Mouse (Mus musculus) mouse trophoblast stem cell (cell line): ENCODE measurements around the gene Mgat3.

Experiments used
- in situ Hi-C, 2 experiments: fragments of 300-500 bp; cut with MseI, MboI; formaldehyde crosslinking; loops; 2 replicates in 1 of 2; 3 replicates in 1 of 2; pipeline ENCODE4 v1.15.1; 2025

The Mgat3 gene

GRCm38 (mm10) chr15:80175756-80176155, 2.2 kb downstream of the Mgat3 start:
- in situ Hi-C loops, result no loop called here

GRCm38 (mm10) chr15:80181561-80181960, 8.0 kb downstream of the Mgat3 start:
- in situ Hi-C loops, result no loop called here

GRCm38 (mm10) chr15:80182072-80182700, 8.7 kb downstream of the Mgat3 start:
- in situ Hi-C loops, result no loop called here

- in situ Hi-C loops, result no loop called here
These were observed 15.4 kb downstream of the Mgat3 start for GRCm38 (mm10) chr15:80188927-80189326.

GRCm38 (mm10) chr15:80190075-80190474, 16.6 kb downstream of the Mgat3 start:
- in situ Hi-C loops, result no loop called here

- in situ Hi-C loops, result no loop called here
These were observed 18.2 kb downstream of the Mgat3 start for GRCm38 (mm10) chr15:80191585-80192245.

GRCm38 (mm10) chr15:80192246-80192585, 18.7 kb downstream of the Mgat3 start:
- in situ Hi-C loops, result no loop called here

- in situ Hi-C loops, result no loop called here
These were observed 19.3 kb downstream of the Mgat3 start for GRCm38 (mm10) chr15:80192847-80193246.

GRCm38 (mm10) chr15:80199556-80199955, 26.0 kb downstream of the Mgat3 start:
- in situ Hi-C loops, result no loop called here

- in situ Hi-C loops, result no loop called here
These were observed 28.7 kb downstream of the Mgat3 start for GRCm38 (mm10) chr15:80202111-80202775.

- in situ Hi-C loops, result no loop called here
These were observed 29.9 kb downstream of the Mgat3 start for GRCm38 (mm10) chr15:80203406-80203805.

GRCm38 (mm10) chr15:80206057-80206565, 32.6 kb downstream of the Mgat3 start:
- in situ Hi-C loops, result no loop called here

GRCm38 (mm10) chr15:80208446-80208845, 34.9 kb downstream of the Mgat3 start:
- in situ Hi-C loops, result no loop called here

- in situ Hi-C loops, result no loop called here
These were observed 40.2 kb downstream of the Mgat3 start for GRCm38 (mm10) chr15:80213688-80214087.

GRCm38 (mm10) chr15:80215716-80216479, 42.4 kb downstream of the Mgat3 start:
- in situ Hi-C loops, result no loop called here

GRCm38 (mm10) chr15:80216480-80216820, 42.9 kb downstream of the Mgat3 start:
- in situ Hi-C loops, result no loop called here

GRCm38 (mm10) chr15:80217476-80217875, 44.0 kb downstream of the Mgat3 start:
- in situ Hi-C loops, result no loop called here

- in situ Hi-C loops, result no loop called here
These were observed 45.7 kb downstream of the Mgat3 start for GRCm38 (mm10) chr15:80219211-80219610.

- in situ Hi-C loops, result no loop called here
These were observed 46.5 kb downstream of the Mgat3 start for GRCm38 (mm10) chr15:80219705-80220657.

- in situ Hi-C loops, result no loop called here
These were observed 47.5 kb downstream of the Mgat3 start for GRCm38 (mm10) chr15:80221031-80221430.

GRCm38 (mm10) chr15:80223751-80224150, 50.2 kb downstream of the Mgat3 start:
- in situ Hi-C loops, result no loop called here
